Mouse (Mus musculus) liver, adult (tissue): ENCODE data around the gene Mettl9.

Experiments
- GATA4 ChIP-seq: IDR thresholded peaks from 2 replicates; pipeline ENCODE4 v1.6.1; 2014; ENCODE audit warnings: mild to moderate bottlenecking, low read length; ENCODE audit not compliant: insufficient replicate concordance

The Mettl9 gene

GRCm38 (mm10) chr7:121077311-121077710, 43.1 kb downstream of the Mettl9 start:
- no peak for TF ChIP-seq GATA4

GRCm38 (mm10) chr7:121077829-121078228, 43.6 kb downstream of the Mettl9 start:
- TF ChIP-seq GATA4, result no peak

GRCm38 (mm10) chr7:121081350-121081749, 47.1 kb downstream of the Mettl9 start, which contains the start of gene Otoa:
Gene Otoa (plus strand): TSS chr7:121081650.
- TF ChIP-seq GATA4, result no peak

DNA sequence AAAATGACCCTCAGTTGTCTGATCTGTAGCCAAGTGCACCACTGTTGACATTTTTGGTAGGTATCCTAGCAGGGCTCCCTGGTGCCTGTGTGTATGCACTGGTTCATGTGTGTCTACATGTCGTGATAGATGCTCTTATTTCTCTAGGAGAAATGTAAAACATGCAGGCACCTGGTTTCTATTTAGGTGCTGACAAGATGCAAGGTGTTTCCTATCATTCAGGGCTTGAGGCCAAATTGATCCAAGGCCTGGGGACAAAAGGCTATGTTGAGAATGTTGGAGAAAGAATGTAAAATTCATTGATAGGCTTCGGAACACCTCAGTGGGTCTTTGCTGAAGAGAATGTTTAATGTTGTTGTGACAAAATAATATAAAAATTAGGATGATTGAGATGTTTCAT, 47.6 kb downstream of the Mettl9 start:
- TF ChIP-seq GATA4, result no peak

GRCm38 (mm10) chr7:121082949-121083513, 48.8 kb downstream of the Mettl9 start:
- TF ChIP-seq GATA4, result no peak

DNA sequence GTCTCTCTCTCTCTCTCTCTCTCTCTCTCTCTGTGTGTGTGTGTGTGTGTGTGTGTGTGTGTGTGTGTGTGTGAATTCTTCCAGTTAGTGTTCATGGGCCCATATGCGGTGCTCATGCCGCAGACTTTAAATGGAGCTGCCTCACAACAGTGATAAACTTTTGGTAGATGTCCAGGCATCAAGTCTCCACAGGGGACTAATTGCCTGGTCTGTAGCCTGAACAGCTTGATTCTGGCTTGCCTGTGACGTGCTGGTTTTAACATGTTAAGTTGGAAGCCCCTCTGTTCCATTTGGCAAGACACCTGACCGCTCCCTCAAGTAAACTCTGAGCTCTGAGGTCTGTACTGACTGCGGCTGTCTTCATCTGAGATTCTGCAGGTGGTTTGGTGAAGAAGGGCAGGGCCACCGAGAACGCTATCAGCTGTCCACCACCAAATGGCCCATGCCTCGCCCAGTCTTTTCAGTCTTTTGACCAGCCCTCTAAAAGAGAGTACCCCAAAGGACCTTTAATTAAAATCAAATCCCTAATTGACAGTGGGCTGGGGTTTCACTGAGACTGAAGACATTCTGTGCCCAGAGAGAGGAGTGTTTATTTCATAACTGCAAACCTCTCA, 50.7 kb downstream of the Mettl9 start:
- TF ChIP-seq GATA4, result no peak

DNA sequence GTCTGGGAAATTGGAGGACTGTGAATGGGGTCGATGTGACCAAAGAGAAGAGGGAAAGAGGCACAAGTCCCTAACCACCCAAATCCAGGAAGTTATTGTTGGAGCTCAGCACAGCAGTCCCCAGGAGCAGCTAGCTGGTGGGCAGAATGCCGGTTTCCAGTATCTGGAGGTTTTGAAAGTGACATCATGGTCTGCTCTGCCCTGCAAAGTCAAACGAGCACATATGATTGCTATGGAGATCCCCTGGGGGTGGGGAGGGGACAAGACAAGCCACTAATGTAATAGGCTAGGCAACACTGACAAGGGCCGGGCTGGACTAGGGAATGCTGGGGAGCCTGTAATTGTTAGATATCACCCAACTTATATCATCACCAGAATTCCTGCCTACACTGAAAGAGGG, 51.3 kb downstream of the Mettl9 start:
- TF ChIP-seq GATA4, result no peak

GRCm38 (mm10) chr7:121088745-121089144, 54.5 kb downstream of the Mettl9 start:
- no peak for TF ChIP-seq GATA4

GRCm38 (mm10) chr7:121090748-121091147, 56.5 kb downstream of the Mettl9 start:
- no peak for TF ChIP-seq GATA4

GRCm38 (mm10) chr7:121093026-121093425, 58.8 kb downstream of the Mettl9 start:
- TF ChIP-seq GATA4, result no peak

GRCm38 (mm10) chr7:121098614-121099389, 64.6 kb downstream of the Mettl9 start:
- TF ChIP-seq GATA4, result no peak

GRCm38 (mm10) chr7:121107851-121108250, 73.6 kb downstream of the Mettl9 start:
- TF ChIP-seq GATA4, result no peak

- no peak for TF ChIP-seq GATA4
These were observed 77.1 kb downstream of the Mettl9 start for GRCm38 (mm10) chr7:121111321-121111720.

- no peak for TF ChIP-seq GATA4
These were observed 77.5 kb downstream of the Mettl9 start for GRCm38 (mm10) chr7:121111762-121112161.

GRCm38 (mm10) chr7:121120143-121120818, 86.0 kb downstream of the Mettl9 start:
- no peak for TF ChIP-seq GATA4
